Mouse (Mus musculus) embryonic facial prominence, embryonic 14.5 days (tissue): Measurements from ENCODE around the gene Zfp879. TPM values are rescaled to one million over a fixed set of nuclear protein-coding genes. Genes with fewer than 3 reads are reported as not detected.

Source experiments
- ATAC-seq: fragments of 200-750 bp; cut with Nextera tagmentation; 2 replicates; pipeline ENCODE4 v1.8.0; 2017; ENCODE audit warnings: low read depth, moderate number of reproducible peaks, moderate TSS enrichment
- DNase-seq: peaks from one replicate; pipeline ENCODE4 v3.0.0-alpha.2; 2015; ENCODE audit warnings: low spot score
- H3K27ac ChIP-seq: fragments of 300-500 bp; sonication (generic); replicated peaks from 2 replicates; pipeline ENCODE4 v1.5.1; 2014; ENCODE audit warnings: low read depth, mild to moderate bottlenecking, low read length, moderate library complexity
- H3K27me3 ChIP-seq: fragments of 300-500 bp; sonication (generic); replicated peaks from 2 replicates; pipeline ENCODE4 v1.6.1; 2014; ENCODE audit warnings: low read length; ENCODE audit not compliant: control insufficient read depth, insufficient read depth
- H3K36me3 ChIP-seq: fragments of 300-500 bp; sonication (generic); 2 replicates; pipeline ENCODE4 v1.6.1; 2014; ENCODE audit warnings: low read length, mixed read lengths; ENCODE audit not compliant: control insufficient read depth, insufficient read depth
- H3K4me1 ChIP-seq: fragments of 300-500 bp; sonication (generic); 2 replicates; pipeline ENCODE4 v1.6.1; 2014; ENCODE audit warnings: antibody characterized with exemption, low read length; ENCODE audit not compliant: control insufficient read depth, insufficient read depth
- H3K4me2 ChIP-seq: fragments of 300-500 bp; sonication (generic); 2 replicates; pipeline ENCODE4 v1.6.1; 2014; ENCODE audit warnings: low read depth, mild to moderate bottlenecking, low read length, moderate library complexity, mixed read lengths
- H3K4me3 ChIP-seq: fragments of 300-500 bp; sonication (generic); 2 replicates; pipeline ENCODE4 v1.5.1; 2014; ENCODE audit warnings: low read depth, mild to moderate bottlenecking, low read length
- H3K9ac ChIP-seq: fragments of 300-500 bp; sonication (generic); 2 replicates; pipeline ENCODE4 v1.6.1; 2014; ENCODE audit warnings: low read depth, mild to moderate bottlenecking, low read length, moderate library complexity, mixed read lengths
- H3K9me3 ChIP-seq: fragments of 300-500 bp; sonication (generic); 2 replicates; pipeline ENCODE4 v1.6.1; 2016; ENCODE audit warnings: low read length; ENCODE audit not compliant: control insufficient read depth
- WGBS: fragments of 180-500 bp; shearing (Covaris S2); extraction: QIAGEN DNeasy Blood & Tissue Kit; methylation state at CpG from one replicate; pipeline ENCODE4 v1.1.7; 2014; 5-methylcytosine and 5-hydroxymethylcytosine counted together
- polyA plus RNA-seq: library from polyadenylated mRNA; unstranded; fragments of >200 nt; fragmentation: Nextera tagmentation; extraction: Ambion mirVana; gene quantifications from 2 replicates; pipeline ENCODE4 v1.2.1, GENCODE M21; 2014

Zfp879 gene
- polyA plus RNA-seq: 0.79 and 0.81 TPM in 2 replicates

DNA sequence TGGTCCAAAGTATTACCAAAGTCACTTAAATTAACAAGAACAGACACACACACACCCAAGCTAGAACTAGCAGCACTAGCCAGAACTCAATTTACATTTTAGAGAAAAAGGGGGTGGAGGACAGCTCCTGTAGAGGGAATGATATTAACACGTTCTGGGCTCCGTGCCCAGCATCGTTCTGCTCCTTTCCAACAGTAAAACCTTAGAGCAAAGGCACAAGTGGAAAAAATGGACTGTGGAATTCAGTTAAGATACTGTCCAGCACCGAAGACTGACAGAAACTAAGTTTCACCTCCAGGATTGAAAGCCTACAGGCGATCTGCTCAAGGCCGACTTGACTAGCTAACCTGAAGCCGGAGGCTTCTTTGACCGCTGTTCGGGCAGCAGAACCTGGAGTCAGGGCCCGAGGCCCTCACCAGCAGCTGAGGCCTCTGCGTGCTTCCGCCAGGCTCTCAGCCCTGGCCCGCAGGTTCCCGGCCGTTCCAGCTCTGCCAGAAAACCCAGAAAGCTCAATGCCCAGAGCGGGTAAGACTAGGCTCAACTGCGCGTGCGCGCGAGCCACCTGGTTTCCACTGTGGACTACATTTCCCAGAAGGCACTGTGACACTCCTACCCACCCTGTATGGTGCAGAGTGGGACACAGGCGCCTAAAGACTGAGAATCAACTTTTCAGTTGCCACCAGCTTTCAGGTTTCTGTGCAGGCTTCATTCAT lies at the start of gene Zfp879:
Gene Zfp879, minus strand, starts transcription at position 530 of the 713 bp plus-strand sequence.
- Histone ChIP-seq H3K27me3 (no peaks in the 10 kb centered on the region), H3K4me3 (peak within 1 kb of the TSS; percentile 44), H3K9me3 (no peaks in the 10 kb centered on the region), H3K27ac (peak within 1 kb of the TSS; percentile 93), H3K9ac (peak within 1 kb of the TSS; percentile 71), H3K36me3 (no peaks in the 10 kb centered on the region), H3K4me1 (peaks cover 11% of the 10 kb centered on the region), H3K4me2 (peak within 1 kb of the TSS; percentile 67)
- ATAC-seq (peak; percentile 98), DNase-seq (peak; percentile 96)
- 13% methylated on average over 22 of the region's 22 CpGs for WGBS

DNA sequence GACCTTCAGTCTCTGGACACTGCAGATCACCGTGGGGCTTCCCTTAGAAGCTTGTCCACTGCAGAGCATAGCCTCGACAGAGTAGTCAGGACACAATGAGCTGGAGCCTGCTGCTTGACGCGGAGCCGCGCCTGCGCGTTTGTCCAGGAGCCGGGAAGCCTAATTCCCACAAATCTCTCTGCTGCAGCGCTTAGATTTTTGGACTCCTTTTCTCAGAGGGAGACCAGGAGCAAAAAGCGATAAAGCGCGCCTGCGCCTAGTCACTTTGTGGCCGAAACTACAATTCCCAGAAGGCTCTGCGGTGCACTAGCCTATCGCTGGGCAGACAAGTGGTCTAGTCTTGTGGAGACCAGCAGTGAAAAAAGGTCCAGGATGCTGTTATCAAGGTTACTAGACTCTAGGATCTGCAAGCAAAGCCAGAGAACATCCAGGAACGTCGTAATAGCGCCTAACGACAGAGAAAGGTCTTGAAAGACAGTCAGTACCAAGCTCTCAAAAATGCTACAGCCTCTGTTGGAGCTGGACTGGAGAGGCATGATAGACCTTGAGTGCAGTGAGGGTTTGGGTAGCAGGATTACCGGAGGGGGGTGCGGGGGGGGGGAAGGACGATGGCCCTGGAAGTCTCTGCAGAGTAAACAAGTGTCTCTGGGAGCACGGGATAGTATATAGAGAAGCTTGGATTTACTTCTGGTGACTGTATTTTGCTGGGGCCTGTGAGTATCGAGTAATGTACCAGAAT lies 46.2 kb upstream of the Zfp879 start, which contains the start of gene Zfp454:
Gene Zfp454, minus strand, starts transcription at position 262 of the 739 bp plus-strand sequence.
- Histone ChIP-seq H3K27me3 (no peaks in the 10 kb centered on the region), H3K4me3 (peak within 1 kb of the TSS; percentile 61), H3K4me1 (0 out of 2 replicates have a peak, but pooled peaks cover 3% of the 10 kb centered on the region), H3K9ac (peak within 1 kb of the TSS; percentile 78), H3K4me2 (peak within 1 kb of the TSS; percentile 89), H3K36me3 (peaks cover 22% of the 10 kb centered on the region), H3K9me3 (no peaks in the 10 kb centered on the region), H3K27ac (peak within 1 kb of the TSS; percentile 77)
- peak; percentile 98 for DNase-seq
- ATAC-seq: peak; percentile 97
- WGBS: 7% methylated on average over 26 of the region's 26 CpGs

DNA sequence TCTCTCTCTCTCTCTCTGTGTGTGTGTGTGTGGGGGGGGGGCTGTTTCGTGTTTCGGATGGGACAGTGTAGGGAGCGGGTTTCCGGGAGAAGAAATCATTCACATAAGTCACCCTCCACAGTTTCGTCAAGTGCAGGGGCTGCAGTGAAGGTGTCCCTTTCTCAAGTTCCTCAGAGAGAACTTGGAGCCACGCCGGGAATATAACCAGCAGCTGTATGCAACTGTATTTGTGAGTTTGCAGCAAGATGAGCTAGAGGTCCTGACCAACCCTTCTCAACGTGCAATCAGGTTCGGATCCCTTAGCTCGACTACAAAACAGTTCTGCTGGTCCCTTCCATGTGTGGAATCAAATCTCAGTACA lies 45.6 kb upstream of the Zfp879 start:
- no peaks in the 10 kb centered on the region for H3K27me3 ChIP-seq
- H3K36me3 ChIP-seq: peaks cover 28% of the 10 kb centered on the region
- H3K4me1 ChIP-seq: 0 out of 2 replicates have a peak, but pooled peaks cover 3% of the 10 kb centered on the region
- peak overlapping the region; percentile 61 for H3K4me3 ChIP-seq
- peak; percentile 19; the same call in 1 of the 2 replicates for ATAC-seq
- WGBS: 4% methylated on average over 10 of the region's 10 CpGs
- peak overlapping the region; percentile 78 for H3K9ac ChIP-seq
- no peaks in the 10 kb centered on the region for H3K9me3 ChIP-seq
- peak; percentile 31 for DNase-seq
- H3K4me2 ChIP-seq: peak overlapping the region; percentile 89
- peak overlapping the region; percentile 77 for H3K27ac ChIP-seq

DNA sequence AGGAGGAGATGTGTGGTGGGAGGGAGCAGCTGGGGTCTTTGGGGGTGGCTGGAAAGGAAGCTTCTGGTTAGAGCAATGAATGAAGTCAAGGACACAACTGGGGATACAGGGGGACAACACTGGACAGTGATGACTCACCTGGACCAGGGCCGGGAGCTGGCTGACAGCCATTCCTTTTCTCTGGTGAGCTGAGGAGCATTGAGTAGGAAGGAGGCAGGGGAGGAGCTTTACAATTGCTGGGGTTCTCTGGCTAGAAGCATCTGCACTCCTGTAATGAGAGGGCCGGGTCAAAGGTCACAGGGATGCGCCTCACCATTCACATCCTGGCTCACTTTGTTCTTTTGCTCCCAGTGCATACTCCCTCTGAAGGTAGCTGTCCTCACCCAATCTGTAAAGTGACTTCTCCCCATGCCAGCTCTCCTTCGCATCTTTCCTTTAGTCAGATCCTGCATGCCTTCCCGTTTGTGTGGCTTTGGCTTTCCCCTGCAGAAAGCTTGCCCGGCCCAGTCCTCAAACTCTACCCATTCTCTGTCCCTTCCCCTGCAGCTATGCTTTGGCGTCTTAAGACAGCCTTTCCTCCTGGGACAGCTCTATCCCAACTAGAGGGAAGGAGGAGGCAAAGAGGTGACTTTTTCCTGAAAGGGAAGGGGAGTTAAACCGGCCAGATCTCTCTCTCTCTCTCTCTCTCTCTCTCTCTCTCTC lies 45.0 kb upstream of the Zfp879 start:
- Histone ChIP-seq H3K9ac (peak overlapping the region; percentile 78), H3K27ac (peak overlapping the region; percentile 77; the same call in 1 of the 2 replicates), H3K27me3 (no peaks in the 10 kb centered on the region), H3K4me1 (0 out of 2 replicates have a peak, but pooled peaks cover 3% of the 10 kb centered on the region), H3K36me3 (peaks cover 34% of the 10 kb centered on the region), H3K4me3 (peak overlapping the region; percentile 61), H3K4me2 (peak overlapping the region; percentile 89), H3K9me3 (no peaks in the 10 kb centered on the region)
- DNase-seq: peak; percentile 4
- ATAC-seq: no peak
- 34% methylated on average over 8 of the region's 8 CpGs for WGBS

DNA sequence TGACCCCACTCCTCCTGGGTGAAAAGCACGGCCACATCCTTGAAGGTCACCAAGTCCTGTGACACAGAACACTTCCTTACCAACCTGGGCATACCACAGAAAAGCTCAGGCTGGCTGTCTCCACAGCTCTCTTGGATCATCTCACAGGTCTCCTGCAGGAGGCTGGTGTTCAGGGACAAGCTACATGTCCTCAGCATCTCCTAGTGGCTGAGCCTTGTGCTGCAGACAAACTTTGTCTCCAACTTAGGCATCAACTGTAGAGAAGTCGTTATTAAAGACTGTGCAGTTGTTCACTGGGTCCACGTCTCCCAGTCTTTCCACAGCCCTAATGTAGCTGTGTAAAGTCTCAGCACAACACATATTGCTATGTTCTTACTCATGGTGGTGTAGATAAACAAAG lies 42.4 kb upstream of the Zfp879 start:
- H3K4me2 ChIP-seq: no peak overlapping the region
- 0 out of 2 replicates have a peak, but pooled peaks cover 3% of the 10 kb centered on the region for H3K4me1 ChIP-seq
- no peaks in the 10 kb centered on the region for H3K27me3 ChIP-seq
- H3K36me3 ChIP-seq: peaks cover 58% of the 10 kb centered on the region
- H3K9me3 ChIP-seq: 0 out of 2 replicates have a peak, but pooled peaks cover 9% of the 10 kb centered on the region
- H3K27ac ChIP-seq: no peak overlapping the region
- ATAC-seq (no peak), DNase-seq (no peak)
- no peak overlapping the region for H3K9ac ChIP-seq
- WGBS: 76% methylated on average over 3 of the region's 3 CpGs
- H3K4me3 ChIP-seq: no peak overlapping the region

DNA sequence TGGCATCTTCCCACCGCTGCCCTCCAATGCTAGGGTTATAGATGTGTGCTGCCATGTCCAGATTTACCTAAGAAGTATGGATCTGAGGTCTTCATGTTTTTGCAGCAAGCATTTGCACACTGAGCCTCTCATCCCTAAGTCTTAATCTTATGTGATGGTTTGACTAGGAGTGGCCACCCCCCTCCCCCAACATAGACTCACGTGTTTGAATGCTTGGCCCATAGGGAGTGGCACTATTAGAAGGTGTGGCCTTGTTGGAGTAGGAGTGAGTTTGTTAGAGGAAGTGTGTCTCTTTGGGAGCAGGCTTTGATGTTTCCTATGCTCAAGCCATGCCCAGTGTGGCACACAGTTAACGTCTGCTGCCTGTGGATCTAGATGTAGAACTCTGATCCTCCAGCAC lies 37.3 kb upstream of the Zfp879 start:
- H3K27ac ChIP-seq: no peak overlapping the region
- H3K27me3 ChIP-seq: no peaks in the 10 kb centered on the region
- no peak overlapping the region for H3K4me3 ChIP-seq
- no peaks in the 10 kb centered on the region for H3K4me1 ChIP-seq
- peaks cover 35% of the 10 kb centered on the region for H3K9me3 ChIP-seq
- 89% methylated on average over 3 of the region's 3 CpGs for WGBS
- H3K9ac ChIP-seq: no peak overlapping the region
- DNase-seq (no peak), ATAC-seq (no peak)
- H3K36me3 ChIP-seq: peaks cover 92% of the 10 kb centered on the region
- H3K4me2 ChIP-seq: no peak overlapping the region

DNA sequence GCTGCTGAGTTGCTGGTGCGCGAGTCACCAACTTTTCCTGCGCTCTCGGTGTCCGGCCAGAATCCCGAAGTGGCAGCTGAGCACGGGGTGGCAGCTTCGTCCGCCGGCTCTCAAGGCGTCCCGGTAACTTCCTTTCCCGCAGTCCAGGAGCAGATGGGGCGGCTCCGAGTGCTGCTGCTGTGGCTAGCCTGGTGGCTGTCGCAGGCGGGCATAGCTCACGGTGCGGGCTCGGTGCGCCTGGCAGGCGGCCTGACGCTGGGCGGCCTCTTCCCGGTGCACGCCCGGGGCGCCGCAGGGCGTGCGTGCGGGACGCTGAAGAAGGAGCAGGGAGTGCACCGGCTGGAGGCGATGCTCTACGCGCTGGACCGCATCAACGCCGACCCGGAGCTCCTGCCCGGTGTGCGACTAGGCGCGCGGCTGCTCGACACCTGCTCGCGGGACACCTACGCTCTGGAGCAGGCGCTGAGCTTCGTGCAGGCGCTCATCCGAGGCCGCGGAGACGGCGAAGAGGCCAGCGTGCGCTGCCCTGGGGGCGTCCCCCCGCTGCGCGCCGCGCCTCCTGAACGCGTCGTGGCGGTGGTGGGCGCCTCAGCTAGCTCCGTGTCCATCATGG lies 9.7 kb upstream of the Zfp879 start:
- H3K27ac ChIP-seq: no peak overlapping the region
- peak overlapping the region; percentile 43 for H3K4me3 ChIP-seq
- H3K36me3 ChIP-seq: no peaks in the 10 kb centered on the region
- peak overlapping the region; percentile 83 for H3K4me2 ChIP-seq
- WGBS: under 1% methylated on average over 26 of the region's 72 CpGs
- no peak for ATAC-seq
- peaks cover 3% of the 10 kb centered on the region; the same call in 1 of the 2 replicates for H3K9me3 ChIP-seq
- DNase-seq: peak; percentile 2
- H3K4me1 ChIP-seq: peaks cover 6% of the 10 kb centered on the region; the same call in 1 of the 2 replicates
- peak overlapping the region; percentile 44 for H3K9ac ChIP-seq
- peaks cover 55% of the 10 kb centered on the region for H3K27me3 ChIP-seq
